Mouse (Mus musculus): ENCODE results near the gene Pigw.

The Pigw gene

DNA sequence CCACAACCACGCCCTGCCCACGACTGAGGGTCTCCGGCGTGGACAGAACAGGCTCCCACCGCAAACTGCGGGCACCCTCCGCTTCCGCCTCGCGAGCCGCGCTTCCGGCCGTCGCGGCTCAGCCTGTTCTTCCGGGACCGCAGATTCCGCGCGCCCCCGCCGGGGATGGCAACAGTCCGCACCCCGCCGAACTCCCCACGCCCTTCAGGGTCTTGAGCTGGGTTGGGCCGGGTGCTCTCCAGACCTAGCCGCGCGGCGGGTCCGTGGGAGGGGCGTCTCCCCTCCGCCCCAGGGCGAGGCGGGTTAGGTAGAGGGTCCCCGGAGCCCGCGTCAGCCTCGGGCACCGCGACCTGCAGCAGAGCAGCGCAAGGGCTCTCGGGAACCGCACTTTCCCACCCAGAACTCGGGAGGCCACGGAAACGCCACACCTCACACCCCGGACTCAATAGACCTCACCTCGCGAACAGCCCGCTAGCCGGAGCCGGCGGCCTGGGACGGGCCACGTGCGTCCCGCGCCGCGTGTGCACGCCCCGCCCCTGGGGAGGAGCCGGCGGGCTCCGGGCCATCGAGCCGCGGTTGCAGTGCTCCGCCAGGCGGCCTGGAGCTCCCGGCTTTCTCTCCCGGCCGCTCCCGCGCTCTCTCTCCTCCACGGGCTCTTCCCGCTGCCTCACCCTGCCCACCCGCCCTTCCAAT is at the start of gene Pigw, which contains the start of gene Myo19:
Gene Pigw, minus strand, starts transcription at position 514 of the 693 bp plus-strand sequence.
Gene Myo19, plus strand, starts transcription at position 377 of the 693 bp plus-strand sequence.
- peak; percentile 82 for DNase-seq

DNA sequence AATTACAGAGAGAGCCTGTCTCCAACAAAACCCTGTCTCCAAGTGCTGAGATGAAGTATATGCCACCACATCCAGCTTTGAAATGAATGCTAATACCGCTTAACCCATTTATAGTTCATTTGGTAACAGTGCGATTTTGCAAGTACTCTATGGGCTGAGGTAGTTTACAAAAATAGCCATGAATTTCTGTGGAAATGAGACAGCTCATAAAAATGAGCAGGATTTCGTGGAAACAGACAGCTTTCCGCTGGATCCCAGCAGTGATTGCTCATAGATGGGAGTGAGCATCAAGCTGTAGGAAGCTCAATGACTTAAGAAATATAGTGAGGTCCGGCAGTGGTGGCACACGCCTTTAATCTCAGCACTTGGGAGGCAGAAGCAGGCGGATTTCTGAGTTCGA is 40.9 kb upstream of the Pigw start:
- DNase-seq, result no peak

DNA sequence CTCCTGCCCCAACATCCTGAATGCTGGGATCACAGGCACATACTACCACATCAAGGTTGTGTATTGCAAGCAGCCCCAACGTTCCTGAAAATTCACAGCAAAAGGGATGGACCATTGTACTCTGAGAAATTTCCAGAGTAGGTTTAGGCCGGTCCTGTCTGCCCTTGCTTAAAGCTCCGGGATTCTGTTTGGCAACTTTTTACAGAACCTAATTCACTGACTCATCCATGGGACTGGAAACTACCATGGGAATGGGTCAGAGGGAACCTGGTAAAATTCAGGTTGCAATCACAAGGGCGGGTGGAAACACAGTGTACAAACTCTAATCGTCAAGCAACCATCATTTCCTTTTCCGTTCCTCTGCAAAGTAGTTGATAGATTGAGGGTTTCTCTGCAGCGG is 39.9 kb upstream of the Pigw start:
- no peak for DNase-seq

DNA sequence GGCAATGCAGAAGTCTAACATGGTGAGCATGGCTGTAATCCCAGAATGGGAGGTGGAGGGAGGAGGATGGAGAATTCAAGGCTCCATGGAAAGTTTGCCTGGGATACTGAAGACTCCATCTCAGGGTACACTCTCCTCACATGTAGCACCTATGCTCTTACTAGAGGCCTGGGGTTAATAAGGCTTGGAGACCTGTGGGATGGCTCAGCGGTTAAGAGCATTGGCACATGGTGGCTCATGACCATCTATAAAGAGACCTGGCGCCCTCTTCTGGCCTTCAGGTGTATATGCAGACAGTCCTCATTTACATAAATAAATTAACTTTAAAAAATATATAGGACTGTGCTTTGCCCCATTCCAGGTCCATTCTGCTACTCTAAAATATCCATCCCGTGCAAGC is 39.2 kb upstream of the Pigw start:
- DNase-seq, result no peak

DNA sequence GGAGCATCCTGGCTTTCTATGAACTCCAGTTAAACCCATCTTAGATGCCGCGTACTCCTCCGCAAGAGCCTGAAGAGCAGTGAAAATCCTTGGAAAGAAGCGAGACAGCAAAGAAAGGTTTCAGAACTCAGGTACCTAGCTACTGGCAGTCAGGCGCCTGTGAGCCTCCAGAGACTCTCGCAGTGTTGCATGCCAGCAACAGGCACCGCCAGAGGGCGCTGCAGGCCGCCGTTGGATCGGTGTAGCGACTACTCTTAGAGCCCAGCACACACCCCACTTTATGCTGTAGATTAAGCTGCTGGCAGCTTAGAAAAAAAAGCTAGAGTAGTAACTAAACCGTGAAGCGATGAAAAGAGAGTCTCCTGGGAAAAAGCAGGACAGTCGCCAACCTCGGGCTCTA is 38.3 kb upstream of the Pigw start:
- peak; percentile 81 for DNase-seq

DNA sequence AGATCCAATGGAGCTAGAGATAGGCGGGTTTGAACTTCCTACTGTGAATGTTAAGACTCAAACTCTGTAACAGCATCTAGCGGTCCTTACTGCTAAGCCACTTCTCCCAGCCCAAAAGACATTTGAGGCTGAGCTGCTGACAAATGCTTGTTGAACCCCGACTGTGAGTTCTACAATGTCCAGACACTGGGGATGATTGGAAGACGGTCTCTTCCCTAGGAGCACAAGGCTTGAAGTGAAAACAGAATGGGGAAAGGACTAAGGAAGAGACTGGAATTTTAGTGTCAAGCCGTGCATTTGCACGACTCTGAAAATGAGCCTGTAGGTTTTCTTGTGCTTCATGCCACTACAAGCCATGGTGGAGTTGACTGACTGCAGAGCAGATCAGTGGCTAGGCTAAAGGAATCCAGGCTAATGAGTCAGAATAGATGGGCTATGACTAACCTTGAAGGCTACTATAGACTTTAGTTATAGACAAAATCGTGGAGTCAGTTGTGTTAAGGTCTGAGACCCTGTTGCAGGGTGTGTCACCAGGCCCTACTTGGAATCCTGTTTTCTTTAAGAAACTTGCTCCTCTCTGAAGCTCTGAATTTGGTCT is 36.7 kb upstream of the Pigw start:
- DNase-seq, result no peak

DNA sequence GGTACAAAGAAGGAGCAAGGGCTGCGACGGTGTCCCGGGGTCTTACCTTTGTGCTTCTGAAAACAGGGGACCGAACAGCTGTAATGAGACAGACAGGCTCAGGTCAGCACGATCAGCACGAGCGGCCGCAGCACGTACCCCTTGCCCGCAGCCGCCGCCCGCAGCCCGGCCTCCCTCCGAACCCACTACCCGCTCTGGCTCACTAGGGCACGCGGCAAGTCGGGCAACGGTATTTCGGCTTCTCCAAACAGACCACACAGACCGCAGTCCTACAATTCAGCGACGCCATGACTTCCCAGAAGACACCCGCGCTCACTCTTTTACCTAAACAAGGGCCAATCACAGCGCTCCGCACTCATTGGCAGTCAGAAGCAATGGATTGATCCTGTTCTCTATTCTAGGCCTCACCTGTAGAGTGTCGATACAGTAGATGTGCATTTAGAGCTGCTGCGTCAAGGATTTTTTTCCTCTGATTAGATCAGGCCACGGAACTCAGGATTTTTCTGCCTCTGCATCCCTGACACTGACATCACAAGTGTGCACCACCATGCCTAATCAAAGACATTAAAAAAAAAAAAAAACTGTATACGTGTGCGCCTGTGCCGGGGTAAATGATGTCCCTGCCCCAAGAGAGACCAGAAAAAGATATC is 36.1 kb upstream of the Pigw start, which contains the start of gene Znhit3:
Gene Znhit3, minus strand, starts transcription at position 314 of the 650 bp plus-strand sequence.
- peak; percentile 90 for DNase-seq

DNA sequence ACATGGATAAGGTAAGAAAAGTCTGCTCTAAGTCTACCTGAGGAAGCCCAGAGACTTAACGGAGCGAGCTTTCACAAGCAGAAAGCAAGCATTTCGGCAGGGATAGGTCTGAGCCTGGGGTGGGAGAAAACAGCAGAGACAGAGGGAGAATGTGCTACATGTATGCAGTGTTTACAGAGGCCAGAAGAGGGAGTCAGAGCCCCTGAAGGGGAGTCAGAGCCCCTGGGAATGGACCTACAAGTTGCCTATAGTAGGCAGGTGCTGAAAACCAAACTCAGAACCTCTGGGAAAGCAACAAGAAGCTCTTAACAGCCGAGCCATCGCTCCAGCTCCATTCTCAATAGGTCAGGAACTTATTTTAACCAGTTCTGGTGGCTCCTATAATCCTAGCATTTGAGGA is 34.6 kb upstream of the Pigw start:
- no peak for DNase-seq

DNA sequence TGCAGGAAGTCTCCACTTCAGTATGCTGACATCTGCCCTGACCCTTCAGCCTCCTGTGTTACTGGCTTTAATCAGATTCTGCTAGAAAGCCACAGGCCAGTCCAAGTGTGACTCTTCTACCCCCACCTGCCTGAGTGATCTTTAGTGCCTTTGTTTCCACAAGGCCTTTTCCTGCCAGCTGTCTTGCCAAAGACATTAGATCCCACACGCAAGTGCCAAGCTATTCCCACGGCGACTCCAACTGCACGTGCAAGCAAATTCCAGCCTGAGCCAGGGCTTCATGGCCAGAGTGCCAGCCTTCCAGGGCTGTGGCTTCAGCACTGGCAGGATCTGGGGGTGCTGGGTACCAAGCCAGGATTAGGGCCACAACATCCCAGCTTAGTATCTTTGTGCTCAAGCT is 30.3 kb upstream of the Pigw start:
- DNase-seq, result no peak

DNA sequence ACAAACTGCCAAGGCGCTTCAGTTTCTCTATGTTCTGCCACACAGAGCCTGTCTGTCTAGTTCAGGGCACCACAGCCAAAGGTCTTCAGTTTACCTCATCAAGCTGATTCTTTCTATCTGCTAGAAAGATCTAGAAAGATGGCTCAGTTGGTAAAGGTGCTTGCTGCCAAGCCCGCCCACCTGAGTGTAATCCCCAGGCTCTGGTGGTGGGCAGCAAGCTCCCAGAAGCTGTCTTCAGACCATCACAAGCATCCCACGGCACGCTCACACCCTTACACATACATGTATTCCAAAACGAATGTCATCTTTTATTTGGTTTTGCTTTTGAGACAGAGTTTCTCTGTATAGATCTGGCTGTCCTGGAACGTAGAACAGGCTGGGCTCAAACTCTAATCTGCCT is 28.4 kb upstream of the Pigw start:
- DNase-seq, result no peak

DNA sequence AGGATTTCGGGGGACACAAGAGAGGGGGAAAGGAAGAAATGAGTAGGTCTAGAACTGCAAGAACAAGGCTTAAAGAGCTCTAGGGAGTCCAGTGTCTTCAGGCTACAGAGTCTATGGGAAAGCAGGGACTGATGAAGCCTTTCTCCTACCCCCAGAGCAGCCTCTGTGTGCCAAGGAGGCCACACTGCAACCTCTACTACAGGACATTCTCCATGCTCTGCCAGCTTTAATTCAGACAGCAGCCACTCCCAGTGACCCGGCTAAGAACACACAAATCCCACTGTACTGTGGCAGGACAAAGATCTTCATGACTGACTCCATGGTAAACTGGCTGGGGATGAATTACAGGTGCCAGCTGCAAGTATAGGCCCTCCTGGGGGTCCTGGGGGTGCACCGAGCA is 27.0 kb upstream of the Pigw start:
- no peak for DNase-seq

DNA sequence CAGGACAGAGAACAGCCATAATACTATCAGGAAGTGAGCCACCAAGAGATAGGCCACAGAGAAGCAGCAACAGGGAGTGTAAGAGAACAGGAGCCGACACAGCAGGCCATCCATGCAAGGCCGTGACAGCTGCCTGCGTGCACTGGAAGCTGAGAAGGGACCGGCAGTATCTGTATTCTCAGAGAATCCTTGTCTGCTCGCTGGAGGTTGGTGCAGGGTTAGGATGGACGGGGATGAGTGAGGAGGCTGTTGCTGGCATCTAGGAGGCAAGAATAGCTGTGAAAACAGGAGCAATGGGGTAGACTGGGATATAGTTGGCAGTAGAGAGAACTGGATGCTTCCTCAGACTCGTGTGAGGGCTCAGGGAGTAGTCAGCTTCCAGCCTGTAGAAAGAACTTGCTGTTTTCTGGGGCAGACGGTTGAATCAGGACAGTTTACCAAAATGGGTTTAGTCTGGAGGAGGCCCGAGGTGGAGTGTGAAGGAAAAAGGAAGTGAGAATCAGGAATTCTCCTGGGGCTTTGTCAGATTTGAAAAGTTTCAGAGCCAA is 24.6 kb upstream of the Pigw start:
- DNase-seq, result peak; percentile 74

DNA sequence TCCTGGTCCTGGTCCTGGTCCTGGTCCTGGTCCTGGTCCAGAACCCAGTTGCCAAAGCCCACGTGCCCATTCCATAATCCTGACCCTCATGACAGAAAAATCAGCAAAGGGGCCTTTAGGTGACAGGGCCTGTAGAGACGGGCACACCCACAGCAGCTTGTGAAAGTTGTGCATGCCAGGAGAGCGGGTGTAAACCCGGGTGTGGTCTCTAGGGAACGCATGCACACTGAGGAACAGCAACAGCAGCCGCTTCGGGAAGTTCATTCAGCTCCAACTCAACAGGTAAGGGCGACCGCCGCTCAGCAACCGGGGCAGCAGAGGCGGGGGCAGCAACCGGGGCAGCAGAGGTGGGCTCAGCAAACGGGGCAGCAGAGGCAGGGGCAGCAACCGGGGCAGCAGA is 13.0 kb upstream of the Pigw start:
- no peak for DNase-seq

DNA sequence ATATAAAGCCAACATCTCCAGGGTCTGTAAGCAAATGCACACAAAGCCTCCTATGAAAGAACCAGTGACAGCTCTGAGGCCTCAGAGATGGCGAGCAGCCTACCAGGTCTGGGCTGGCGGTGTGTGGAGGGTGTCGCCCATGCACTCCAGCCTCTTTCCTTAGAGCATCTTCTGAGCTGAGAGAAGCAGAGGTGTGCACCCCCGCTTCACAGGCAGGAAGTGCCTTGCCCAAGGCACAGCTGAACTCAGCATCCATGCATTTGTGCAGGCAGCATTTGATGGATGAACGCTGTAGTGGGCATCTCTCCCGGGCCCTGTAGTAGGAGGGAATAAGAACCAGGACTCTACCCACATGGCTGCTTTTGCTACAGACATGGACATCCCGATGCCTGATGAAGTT is 11.6 kb upstream of the Pigw start:
- no peak for DNase-seq

DNA sequence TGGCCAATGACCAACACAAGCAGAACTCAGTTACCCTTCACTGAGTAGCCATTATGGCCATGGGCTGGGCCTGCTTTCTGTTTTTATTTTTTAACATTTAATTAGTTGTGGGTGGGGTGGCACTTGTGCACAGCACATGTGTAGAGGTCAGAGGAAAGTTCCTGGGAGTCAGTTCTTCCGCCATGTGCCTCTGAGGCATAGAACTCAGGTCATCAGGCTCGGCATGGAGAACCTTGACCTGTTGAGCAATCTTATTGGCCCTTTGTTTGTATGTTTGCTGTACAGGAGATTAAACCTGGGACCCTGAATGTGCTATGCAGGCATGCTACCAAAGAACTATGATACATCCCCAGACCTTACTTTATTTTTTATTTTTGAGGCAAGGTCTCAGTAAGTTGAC is 9.4 kb upstream of the Pigw start:
- DNase-seq, result no peak

DNA sequence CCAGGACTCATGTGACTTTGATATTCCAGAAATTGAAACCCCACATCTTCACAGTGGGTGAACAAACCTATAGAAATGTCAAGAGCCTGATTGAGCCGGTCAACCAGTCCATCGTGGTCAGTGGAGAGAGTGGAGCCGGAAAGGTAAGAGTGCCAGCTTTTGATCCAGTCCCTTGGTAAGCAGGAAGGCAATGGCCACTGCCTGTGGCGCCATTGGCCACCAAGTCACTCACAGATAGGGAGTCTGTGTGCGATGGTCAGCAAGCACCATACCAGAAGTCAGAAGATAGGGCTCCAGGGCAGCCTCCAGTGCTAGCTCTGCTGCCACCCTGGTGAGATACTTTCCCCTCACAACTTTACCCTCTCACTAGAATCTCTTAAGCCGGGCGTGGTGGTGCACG is 7.9 kb upstream of the Pigw start:
- no peak for DNase-seq

DNA sequence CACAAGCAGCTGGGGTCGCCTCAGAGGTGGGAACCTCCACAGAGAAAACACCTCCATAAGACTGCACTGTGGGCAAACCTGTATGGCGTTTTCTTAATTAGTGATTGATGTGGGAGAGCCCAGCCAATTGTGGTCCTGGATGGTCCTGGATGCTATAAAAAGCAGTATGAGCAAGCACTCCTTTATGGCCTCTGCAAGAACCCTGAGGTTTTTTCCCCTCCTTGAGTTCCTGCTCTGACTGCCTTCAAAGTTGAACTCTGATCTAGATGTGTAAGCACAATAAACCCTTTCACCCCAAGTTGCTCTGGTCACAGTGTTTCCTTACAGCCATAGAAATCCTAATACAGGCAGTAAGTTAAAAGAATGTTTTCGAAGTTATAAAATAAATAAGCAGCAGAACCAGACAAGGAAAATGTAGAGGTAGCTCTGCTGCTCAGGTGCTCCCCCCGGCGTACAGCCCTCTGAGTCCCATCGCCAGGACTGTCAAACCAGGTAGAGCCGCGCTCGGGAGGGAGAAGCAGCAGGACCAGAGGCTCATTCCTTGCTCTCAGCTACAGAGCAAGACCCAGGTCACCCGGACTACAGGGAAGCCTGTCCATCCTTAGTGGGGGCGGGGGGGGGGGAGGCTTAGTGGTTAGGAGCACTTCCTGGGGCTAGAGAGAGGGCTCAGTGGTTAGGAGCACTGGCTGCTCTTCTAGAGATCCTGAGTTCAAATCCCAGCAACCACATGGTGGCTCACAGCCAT is 6.9 kb upstream of the Pigw start:
- no peak for DNase-seq

DNA sequence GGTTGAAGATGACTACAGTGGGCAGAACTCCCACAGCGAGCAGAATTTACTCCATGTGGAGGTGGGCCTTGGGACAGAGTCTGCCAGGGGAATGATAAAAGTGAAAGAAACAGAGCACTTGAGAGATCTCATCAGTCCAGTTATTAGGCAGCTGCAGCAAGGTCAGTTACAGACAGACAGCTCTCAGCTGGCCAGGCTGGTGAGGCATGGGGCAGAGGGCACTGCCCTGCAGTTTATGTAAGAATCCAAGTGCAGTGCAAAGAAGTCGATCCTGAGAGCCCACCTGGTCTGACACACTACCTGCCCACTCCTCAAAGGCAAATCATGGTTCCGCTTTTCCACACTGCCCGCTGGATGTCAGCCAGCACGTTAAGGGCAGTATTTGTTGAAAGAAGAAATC is 6.2 kb upstream of the Pigw start:
- DNase-seq, result no peak

DNA sequence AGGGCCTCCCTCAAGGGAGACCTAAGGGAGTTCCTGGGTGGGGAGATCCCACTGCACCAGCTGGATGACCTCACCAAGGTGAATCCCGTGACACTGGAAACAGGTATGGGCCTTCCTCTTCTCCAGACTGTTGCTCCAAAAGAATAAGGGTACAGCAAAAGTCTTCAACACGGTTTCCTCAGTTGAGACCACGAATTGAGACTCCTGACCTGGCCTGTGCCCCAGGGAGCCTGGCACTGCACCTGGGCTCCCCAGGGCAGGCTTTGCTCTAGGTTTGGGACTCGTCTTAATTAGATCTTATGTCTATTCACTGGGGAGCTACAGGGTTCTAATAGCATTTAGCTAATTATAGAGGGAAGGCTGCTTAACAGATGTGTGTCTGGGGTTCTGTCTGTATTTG is 5.2 kb upstream of the Pigw start:
- no peak for DNase-seq

DNA sequence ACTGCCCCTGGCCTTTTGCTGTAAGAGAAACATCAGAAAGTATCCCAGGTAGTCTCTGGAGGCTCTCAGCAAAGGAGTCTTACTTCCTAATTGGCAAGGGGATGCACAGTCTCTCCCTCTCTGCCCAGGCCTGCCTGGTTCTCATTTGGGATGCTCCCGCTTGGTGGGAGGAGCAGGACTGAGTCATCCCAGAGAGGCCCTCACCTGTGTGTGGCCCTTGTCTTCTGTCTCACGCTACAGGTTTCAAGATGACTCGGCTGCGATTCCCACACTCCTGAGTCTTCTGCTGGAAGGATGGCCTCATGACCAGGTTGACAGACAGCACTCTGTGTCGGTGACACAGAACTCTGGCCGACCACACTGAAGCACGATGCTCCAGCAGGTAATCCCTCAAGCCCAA is 2.3 kb upstream of the Pigw start:
- DNase-seq, result no peak

DNA sequence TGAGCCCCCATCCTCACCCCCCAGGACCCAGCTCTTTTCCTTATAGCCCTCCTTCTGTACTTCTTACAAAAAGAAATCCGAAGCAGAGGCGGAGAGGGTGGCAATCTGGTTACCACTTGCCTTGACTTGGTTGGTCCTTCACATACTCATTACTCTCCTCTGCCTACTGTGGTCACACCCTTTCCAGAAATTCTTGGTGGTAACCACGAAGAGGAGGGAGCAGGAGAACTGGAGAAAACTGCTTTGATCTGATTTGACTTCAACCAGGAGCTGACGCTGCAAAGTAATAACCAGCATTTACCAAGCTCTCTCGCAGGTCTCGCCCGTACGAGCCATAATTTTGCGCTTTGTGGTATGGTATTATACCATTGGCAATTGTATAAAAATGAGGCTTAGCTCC is 886 bp upstream of the Pigw start:
- DNase-seq, result no peak

DNA sequence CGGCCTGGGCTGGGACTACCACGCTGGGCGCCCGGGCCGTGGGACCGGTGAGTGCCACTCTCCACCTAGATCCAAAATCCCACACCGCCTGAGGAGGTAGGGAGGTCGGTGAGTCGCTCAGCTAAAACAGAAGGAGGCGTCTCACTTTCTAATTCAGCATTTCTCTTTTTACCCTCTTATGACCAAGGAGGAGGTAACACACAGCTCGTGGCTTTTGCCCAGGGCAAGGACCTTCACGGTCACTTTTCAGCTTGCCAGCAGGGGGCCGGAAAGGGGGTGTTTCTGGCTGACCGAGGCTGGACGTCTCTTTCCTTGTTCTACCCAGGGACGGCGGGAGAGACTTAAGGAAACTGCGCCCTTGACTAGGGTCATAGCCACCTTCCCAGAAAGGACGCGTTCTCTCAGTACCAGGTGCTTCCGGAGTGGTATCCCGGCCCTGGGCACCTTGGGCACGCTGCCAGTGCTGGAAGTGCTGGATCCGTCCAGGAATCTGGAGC is 428 bp upstream of the Pigw start:
- no peak for DNase-seq
